Mouse (Mus musculus) limb, embryonic 14.5 days (tissue): ENCODE measurements around the gene Trpm4. TPM values are rescaled to one million over a fixed set of nuclear protein-coding genes. Genes with fewer than 3 reads are reported as not detected.
A peak's percentile ranks its signal among the peaks of the same experiment; 100 is the strongest.

Source experiments
- ATAC-seq: fragments of 200-750 bp; cut with Nextera tagmentation; 2 replicates; pipeline ENCODE4 v1.8.0; 2017; ENCODE audit warnings: low read depth, moderate number of reproducible peaks, moderate TSS enrichment; ENCODE audit not compliant: low FRiP score
- DNase-seq: peaks from one replicate; pipeline ENCODE4 v3.0.0-alpha.2; 2015; ENCODE audit warnings: low spot score
- H3K27ac ChIP-seq: fragments of 300-500 bp; sonication (generic); replicated peaks from 2 replicates; pipeline ENCODE4 v1.5.1; 2014; ENCODE audit warnings: low read depth, mild to moderate bottlenecking, low read length, moderate library complexity, mixed read lengths
- H3K27me3 ChIP-seq: fragments of 300-500 bp; sonication (generic); 2 replicates; pipeline ENCODE4 v1.6.1; 2014; ENCODE audit warnings: low read length, mixed read lengths; ENCODE audit not compliant: control insufficient read depth, insufficient read depth
- H3K36me3 ChIP-seq: fragments of 300-500 bp; sonication (generic); 2 replicates; pipeline ENCODE4 v1.6.1; 2014; ENCODE audit warnings: mild to moderate bottlenecking, low read length, moderate library complexity, mixed read lengths; ENCODE audit not compliant: control insufficient read depth, insufficient read depth
- H3K4me1 ChIP-seq: fragments of 300-500 bp; sonication (generic); 2 replicates; pipeline ENCODE4 v1.6.1; 2014; ENCODE audit warnings: antibody characterized with exemption, low read length, mixed read lengths; ENCODE audit not compliant: control insufficient read depth, insufficient read depth
- H3K4me2 ChIP-seq: fragments of 300-500 bp; sonication (generic); replicated peaks from 2 replicates; pipeline ENCODE4 v1.6.1; 2014; ENCODE audit warnings: low read depth, mild to moderate bottlenecking, low read length, moderate library complexity; ENCODE audit not compliant: severe bottlenecking
- H3K4me3 ChIP-seq: fragments of 300-500 bp; sonication (generic); replicated peaks from 2 replicates; pipeline ENCODE4 v1.5.1; 2014; ENCODE audit warnings: low read length
- H3K9ac ChIP-seq: fragments of 300-500 bp; sonication (generic); 2 replicates; pipeline ENCODE4 v1.6.1; 2014; ENCODE audit warnings: mild to moderate bottlenecking, low read depth, low read length, moderate library complexity; ENCODE audit not compliant: severe bottlenecking
- H3K9me3 ChIP-seq: fragments of 300-500 bp; sonication (generic); 2 replicates; pipeline ENCODE4 v1.6.1; 2016; ENCODE audit warnings: low read length; ENCODE audit not compliant: control insufficient read depth
- POLR2A ChIP-seq: fragments of 200-500 bp; IDR thresholded peaks from 2 replicates; pipeline ENCODE4 v1.8.0; 2012; ENCODE audit warnings: inconsistent platforms, mild to moderate bottlenecking, moderate library complexity, borderline replicate concordance; ENCODE audit not compliant: insufficient read depth, insufficient read length; ENCODE audit errors: extremely low read depth
- WGBS: fragments of 180-500 bp; shearing (Covaris S2); extraction: QIAGEN DNeasy Blood & Tissue Kit; methylation state at CpG from one replicate; pipeline ENCODE4 v1.1.7; 2014; 5-methylcytosine and 5-hydroxymethylcytosine counted together
- polyA plus RNA-seq, 2 experiments: library from polyadenylated mRNA; depleted of rRNA in 1 of 2; stranded (reverse) in 1 of 2; unstranded in 1 of 2; fragments of >200 nt; fragmentation: Nextera tagmentation in 1 of 2; extraction: Ambion mirVana in 1 of 2; gene quantifications; 2 replicates each; pipeline versions ENCODE4 v1.2.1 to v1.2.3; 2012 to 2014

The Trpm4 gene
- polyA plus RNA-seq, 2 experiments: 15.8 to 42.6 TPM

- Histone ChIP-seq H3K4me2 (no peak overlapping the region), H3K4me3 (no peak overlapping the region), H3K27me3 (no peaks in the 10 kb centered on the region), H3K36me3 (no peaks in the 10 kb centered on the region), H3K27ac (no peak overlapping the region), H3K4me1 (peaks cover 48% of the 10 kb centered on the region), H3K9ac (no peak overlapping the region), H3K9me3 (no peaks in the 10 kb centered on the region)
- DNase-seq (no peak), ATAC-seq (no peak)
- 27% methylated on average over 4 of the region's 4 CpGs for WGBS
- TF ChIP-seq POLR2A: no peak
Observed at GRCm38 (mm10) chr7:45337469-45337868, 3.9 kb upstream of the Trpm4 start.

- Histone ChIP-seq H3K36me3 (no peaks in the 10 kb centered on the region), H3K27ac (no peak overlapping the region), H3K27me3 (no peaks in the 10 kb centered on the region), H3K4me2 (no peak overlapping the region), H3K9me3 (no peaks in the 10 kb centered on the region), H3K9ac (no peak overlapping the region), H3K4me3 (no peak overlapping the region), H3K4me1 (peaks cover 51% of the 10 kb centered on the region)
- 85% methylated on average over 4 of the region's 4 CpGs for WGBS
- DNase-seq (no peak), ATAC-seq (no peak)
- no peak for TF ChIP-seq POLR2A
Observed at GRCm38 (mm10) chr7:45336319-45336718, 2.7 kb upstream of the Trpm4 start.

- peaks cover 40% of the 10 kb centered on the region for H3K4me1 ChIP-seq
- peak within 1 kb of the TSS; percentile 77 for H3K4me3 ChIP-seq
- H3K4me2 ChIP-seq: peak within 1 kb of the TSS; percentile 86
- H3K27ac ChIP-seq: peak within 1 kb of the TSS; percentile 2; the same call in 1 of the 2 replicates
- no peaks in the 10 kb centered on the region for H3K9me3 ChIP-seq
- peak; percentile 14; the same call in 1 of the 2 replicates for ATAC-seq
- 28% methylated on average over 5 of the region's 5 CpGs for WGBS
- H3K36me3 ChIP-seq: no peaks in the 10 kb centered on the region
- no peaks in the 10 kb centered on the region for H3K27me3 ChIP-seq
- no peak for TF ChIP-seq POLR2A
- peak within 1 kb of the TSS; percentile 70; the same call in 1 of the 2 replicates for H3K9ac ChIP-seq
- peak; percentile 12 for DNase-seq
Observed at GRCm38 (mm10) chr7:45335056-45335455, 1.5 kb upstream of the Trpm4 start, which contains the start of gene Hrc. Hrc (plus strand) TSS chr7:45335290.

GRCm38 (mm10) chr7:45334605-45335004 lies 1.0 kb upstream of the Trpm4 start:
- WGBS: 27% methylated on average over 3 of the region's 3 CpGs
- Histone ChIP-seq H3K9me3 (no peaks in the 10 kb centered on the region), H3K9ac (no peak overlapping the region), H3K4me3 (no peak overlapping the region), H3K27ac (0 out of 2 replicates have a peak overlapping the region, but pooled peaks have one; percentile 2), H3K4me1 (peaks cover 37% of the 10 kb centered on the region), H3K4me2 (no peak overlapping the region), H3K27me3 (no peaks in the 10 kb centered on the region), H3K36me3 (no peaks in the 10 kb centered on the region)
- no peak for TF ChIP-seq POLR2A
- DNase-seq (peak; percentile 49), ATAC-seq (peak; percentile 21; the same call in 1 of the 2 replicates)

- peak overlapping the region; percentile 77 for H3K4me3 ChIP-seq
- peak overlapping the region; percentile 70 for H3K9ac ChIP-seq
- DNase-seq (peak; percentile 73), ATAC-seq (peak; percentile 55)
- no peaks in the 10 kb centered on the region for H3K27me3 ChIP-seq
- H3K27ac ChIP-seq: peak overlapping the region; percentile 79
- H3K4me2 ChIP-seq: peak overlapping the region; percentile 86
- no peaks in the 10 kb centered on the region for H3K9me3 ChIP-seq
- peaks cover 23% of the 10 kb centered on the region for H3K4me1 ChIP-seq
- TF ChIP-seq POLR2A: no peak
- WGBS: 4% methylated on average over 21 of the region's 22 CpGs
- H3K36me3 ChIP-seq: no peaks in the 10 kb centered on the region
Observed at GRCm38 (mm10) chr7:45332685-45333425, 725 bp downstream of the Trpm4 start.
